Mouse (Mus musculus) megakaryocyte, embryonic 14.5 days (primary cell): Measurements from ENCODE around the gene Pnlip.

ENCODE experiments used
- FLI1 ChIP-seq: IDR thresholded peaks from 2 replicates; pipeline ENCODE4 v1.6.1; 2012; ENCODE audit warnings: low read length, inconsistent platforms, mixed read lengths
- GATA1 ChIP-seq: IDR thresholded peaks from 3 replicates; pipeline ENCODE4 v1.6.1; 2012; ENCODE audit warnings: mixed read lengths, low read length, inconsistent platforms, borderline replicate concordance

- TF ChIP-seq GATA1, result no peak
- TF ChIP-seq FLI1, result no peak
These were observed 43.9 kb downstream of the Pnlip start for GRCm38 (mm10) chr19:58696235-58696634.
